7 mouse cellular contexts compared by ENCODE assay signal in the genomic region with DNA sequence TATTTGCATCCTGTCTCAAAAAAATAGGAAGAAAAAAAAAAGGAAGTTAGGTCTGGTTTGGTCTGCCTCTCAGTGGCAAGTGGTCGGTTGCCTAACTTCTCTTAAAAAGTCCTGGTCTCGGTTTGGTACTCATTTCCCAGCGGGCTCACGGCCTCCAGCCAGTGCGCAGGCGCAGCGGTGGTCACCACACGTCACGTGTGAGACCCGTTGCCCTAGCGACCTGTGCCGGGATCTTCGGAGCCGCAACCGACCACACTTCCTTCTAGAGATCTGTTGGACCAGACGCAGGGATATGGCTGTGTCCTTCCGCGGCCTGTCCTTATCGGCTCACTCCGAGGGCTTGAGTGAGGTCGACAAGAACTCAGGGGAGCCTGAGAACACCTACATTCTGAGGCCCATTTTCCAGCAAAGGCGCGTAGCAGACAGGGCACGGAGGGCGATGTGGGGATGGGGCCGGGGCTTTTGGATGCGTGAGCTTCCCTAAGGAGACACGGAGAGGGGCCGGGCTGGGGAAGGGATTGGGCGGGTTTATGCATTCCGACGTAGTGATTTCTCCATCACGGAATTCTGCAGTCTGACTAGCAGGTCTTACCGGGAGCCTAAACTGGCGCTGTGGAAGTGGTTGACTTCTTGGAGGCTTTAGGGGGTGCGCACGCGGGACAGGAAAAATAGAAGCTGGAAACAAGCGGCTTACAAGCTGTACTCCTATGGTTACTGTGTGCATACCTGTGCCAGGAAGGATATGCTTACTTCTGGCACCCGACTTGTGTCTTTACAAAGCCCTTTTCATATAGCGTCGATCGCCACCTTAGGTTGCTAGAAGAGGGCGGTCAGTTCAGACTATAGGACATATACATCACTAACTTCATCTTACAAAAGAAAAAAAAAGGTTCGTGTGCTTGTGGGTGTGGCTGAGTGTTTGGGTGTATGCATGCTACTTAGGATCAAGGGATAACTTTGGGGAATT. TPM values are rescaled to one million over a fixed set of nuclear protein-coding genes. Genes with fewer than 3 reads are reported as not detected.
A peak's percentile ranks its signal among the peaks of the same experiment; 100 is the strongest.
DNase-seq lines count a peak whose midpoint lies in the region; ATAC-seq lines count a peak whose summit lies in the region.

Gene Tctex1d2 (plus strand): TSS at position 186 of the 967 bp plus-strand sequence.

- ATAC-seq in embryonic facial prominence, embryonic 12.5 days (ENCODE audit: insufficient number of reproducible peaks, insufficient read depth, low FRiP score, low TSS enrichment), result peak; percentile 91
- peak; percentile 94 for ATAC-seq in limb, embryonic 11.5 days (ENCODE audit: insufficient number of reproducible peaks, low FRiP score, low TSS enrichment, low read depth)
- ATAC-seq in midbrain, embryonic 14.5 days (ENCODE audit: low FRiP score, low TSS enrichment), result peak; percentile 93

- H3K9ac ChIP-seq in embryonic facial prominence, embryonic 12.5 days, result peak within 1 kb of the TSS; percentile 53
- H3K9ac ChIP-seq in limb, embryonic 11.5 days (ENCODE audit: low read length), result peak within 1 kb of the TSS; percentile 74
- H3K9ac ChIP-seq in midbrain, embryonic 14.5 days (replicated peaks; ENCODE audit: low read length), result peak within 1 kb of the TSS; percentile 78

- no peaks in the 10 kb centered on the region for H3K9me3 ChIP-seq in embryonic facial prominence, embryonic 12.5 days
- H3K9me3 ChIP-seq in limb, embryonic 11.5 days (ENCODE audit: control insufficient read depth, low read length), result no peaks in the 10 kb centered on the region
- H3K9me3 ChIP-seq in midbrain, embryonic 14.5 days (ENCODE audit: control insufficient read depth, low read length), result no peaks in the 10 kb centered on the region

- 1% methylated on average over 45 of the region's 45 CpGs for WGBS in embryonic facial prominence, embryonic 12.5 days
- 1% methylated on average over 45 of the region's 45 CpGs for WGBS in limb, embryonic 11.5 days
- 1% methylated on average over 45 of the region's 45 CpGs for WGBS in midbrain, embryonic 14.5 days

- peak; percentile 95 for DNase-seq in adrenal gland, postnatal 25 days
- peak; percentile 100 for DNase-seq in heart, adult 11 months
- DNase-seq in kidney, adult 18-20 months, result peak; percentile 93
- DNase-seq in limb, embryonic 11.5 days (ENCODE audit: low spot score), result peak; percentile 95
- peak; percentile 96 for DNase-seq in midbrain, embryonic 14.5 days
- DNase-seq in spleen, adult 18-20 months, result peak; percentile 84 to 89

- H3K4me3 ChIP-seq in embryonic facial prominence, embryonic 12.5 days, result peak within 1 kb of the TSS; percentile 48
- peak within 1 kb of the TSS; percentile 58 for H3K4me3 ChIP-seq in limb, embryonic 11.5 days (ENCODE audit: low read depth, low read length)
- H3K4me3 ChIP-seq in midbrain, embryonic 14.5 days (replicated peaks; ENCODE audit: low read depth, low read length), result peak within 1 kb of the TSS; percentile 65

- no peaks in the 10 kb centered on the region for H3K36me3 ChIP-seq in embryonic facial prominence, embryonic 12.5 days
- H3K36me3 ChIP-seq in limb, embryonic 11.5 days (ENCODE audit: control insufficient read depth, insufficient read depth, low read length), result no peaks in the 10 kb centered on the region
- no peaks in the 10 kb centered on the region for H3K36me3 ChIP-seq in midbrain, embryonic 14.5 days (ENCODE audit: control insufficient read depth, insufficient read depth, low read length)

- H3K27me3 ChIP-seq in embryonic facial prominence, embryonic 12.5 days, result no peaks in the 10 kb centered on the region
- H3K27me3 ChIP-seq in limb, embryonic 11.5 days (ENCODE audit: control insufficient read depth, insufficient read depth, low read length), result no peaks in the 10 kb centered on the region
- no peaks in the 10 kb centered on the region for H3K27me3 ChIP-seq in midbrain, embryonic 14.5 days (ENCODE audit: control insufficient read depth, insufficient read depth, low read length)

- H3K4me1 ChIP-seq in embryonic facial prominence, embryonic 12.5 days, result peaks cover 5% of the 10 kb centered on the region; the same call in 1 of the 2 replicates
- H3K4me1 ChIP-seq in limb, embryonic 11.5 days (ENCODE audit: control insufficient read depth, insufficient read depth, low read length), result no peaks in the 10 kb centered on the region
- H3K4me1 ChIP-seq in midbrain, embryonic 14.5 days (ENCODE audit: control insufficient read depth, insufficient read depth, low read length), result peaks cover 6% of the 10 kb centered on the region; the same call in 1 of the 2 replicates

- H3K4me2 ChIP-seq in embryonic facial prominence, embryonic 12.5 days (replicated peaks), result peak within 1 kb of the TSS; percentile 65
- H3K4me2 ChIP-seq in limb, embryonic 11.5 days (ENCODE audit: low read depth, severe bottlenecking), result peak within 1 kb of the TSS; percentile 75
- peak within 1 kb of the TSS; percentile 57 for H3K4me2 ChIP-seq in midbrain, embryonic 14.5 days (ENCODE audit: low read length)

- H3K27ac ChIP-seq in embryonic facial prominence, embryonic 12.5 days, result peak within 1 kb of the TSS; percentile 84
- H3K27ac ChIP-seq in limb, embryonic 11.5 days (replicated peaks; ENCODE audit: low read depth, low read length), result peak within 1 kb of the TSS; percentile 85
- peak within 1 kb of the TSS; percentile 94 for H3K27ac ChIP-seq in midbrain, embryonic 14.5 days (replicated peaks; ENCODE audit: low read depth, low read length)

RNA-seq across cellular contexts. Expression of gene Tctex1d2, which starts in this region (rescaled TPM):
- 5.3 and 7.7 TPM in 2 replicates for total RNA-seq in adrenal gland, postnatal 25 days (2021)
- polyA plus RNA-seq in embryonic facial prominence, embryonic 12.5 days (2016; fragmentation: Nextera tagmentation; extraction: Ambion mirVana), result 25.6 and 28.7 TPM in 2 replicates
- polyA plus RNA-seq in limb, embryonic 11.5 days (2014; fragmentation: Nextera tagmentation; extraction: Ambion mirVana), result 32.1 and 36.1 TPM in 2 replicates
- 34.1 and 40.1 TPM in 2 replicates for polyA plus RNA-seq in midbrain, embryonic 14.5 days (2014; fragmentation: Nextera tagmentation; extraction: Ambion mirVana)

Comparison
In these comparisons a context has a peak if more than half of its experiments do, and no peak if none do; other contexts are left out.
1. Peak in every context shown above with its lines: DNase-seq, ATAC-seq, H3K4me3 ChIP-seq and H3K27ac ChIP-seq.